Mouse (Mus musculus) embryonic stem cell, embryonic (primary cell): ENCODE results near the gene Zscan10.

ENCODE experiments used
- CTCF ChIA-PET, 4 experiments: fragments of 300-600 bp in 2 of 4; fragments of 350-600 bp in 2 of 4; sonication (Branson Sonifier 250); formaldehyde crosslinking; loops; one replicate each; lab custom pipeline; 2022; ENCODE audit warnings: inconsistent platforms in 2 of 4; lab: Charles Lee
- POLR2A ChIA-PET, 4 experiments: fragments of 300-600 bp in 2 of 4; fragments of 350-600 bp in 2 of 4; sonication (Branson Sonifier 250); formaldehyde crosslinking; loops; one replicate each; lab custom pipeline; 2022; ENCODE audit warnings: antibody characterized with exemption in 4 of 4, inconsistent platforms in 1 of 4; lab: Charles Lee

Gene Zscan10

DNA sequence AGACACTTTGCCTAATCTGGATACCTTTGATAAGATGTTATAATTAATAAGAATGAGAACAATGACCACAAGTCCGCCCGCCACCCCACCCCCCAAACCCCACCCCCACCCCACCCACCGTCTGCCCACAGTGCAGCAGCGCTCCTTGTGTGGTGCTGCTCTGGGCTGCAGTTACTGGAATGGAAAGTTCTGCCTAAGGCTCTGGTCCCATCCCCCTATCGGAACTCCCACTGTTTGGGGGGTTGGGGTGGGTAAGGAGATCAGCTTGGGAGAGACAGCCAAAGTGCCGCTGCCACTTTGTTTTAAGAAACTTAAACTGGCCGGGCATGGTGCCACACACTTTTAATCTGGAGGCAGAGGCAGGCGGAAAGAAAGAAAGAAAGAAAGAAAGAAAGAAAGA lies 2.4 kb downstream of the Zscan10 start:
- ChIA-PET CTCF (interaction anchor here (0.5 to 8.1 kb wide), 56 partner anchors 8 to 410 kb away, joined by 3 to 194 read pairs (median 7); partner anchors contain the start of genes Zfp213 (in 2 of the 4), Mmp25 (in 1 of the 4), Pkmyt1 (in 1 of the 4) and Prss32 (in 1 of the 4)), POLR2A (interaction anchor here (0.6 to 10.3 kb wide), 48 partner anchors 7 to 852 kb away, joined by 3 to 284 read pairs (median 6); partner anchors contain the start of genes Zfp213 (in 2 of the 4) and Zfp40 (in 1 of the 4))

DNA sequence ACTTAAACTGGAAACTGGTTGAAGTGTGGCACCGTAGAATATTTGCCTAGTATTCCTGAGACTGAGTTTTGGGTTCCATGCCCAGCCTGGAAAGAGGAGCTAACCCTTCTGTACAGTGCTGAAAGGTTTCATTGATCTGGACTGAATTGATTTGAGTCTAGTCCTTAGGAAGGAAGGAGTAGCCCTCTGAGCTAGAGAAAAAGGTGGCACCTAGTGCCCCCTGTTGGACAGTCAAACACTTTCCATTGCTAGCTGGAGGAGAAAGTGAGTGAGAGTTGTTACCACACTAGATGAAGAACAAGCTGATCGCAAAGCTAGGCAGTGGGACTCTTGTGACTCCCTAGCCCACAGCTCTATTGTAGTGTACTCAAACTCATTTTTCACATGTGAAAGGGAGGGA lies 2.9 kb downstream of the Zscan10 start:
- ChIA-PET POLR2A (interaction anchor here (0.5 to 10.3 kb wide), 62 partner anchors 7 to 924 kb away, joined by 3 to 284 read pairs (median 4); partner anchors contain the start of genes Zfp213 (in 2 of the 4), Paqr4 (in 1 of the 4), Traf7 (in 1 of the 4) and Zfp40 (in 1 of the 4)), CTCF (interaction anchor here (0.5 to 8.1 kb wide), 70 partner anchors 8 to 412 kb away, joined by 3 to 194 read pairs (median 5); partner anchors contain the start of genes Zfp213 (in 3 of the 4), Mmp25 (in 1 of the 4), Pkmyt1 (in 1 of the 4) and Prss32 (in 1 of the 4))

DNA sequence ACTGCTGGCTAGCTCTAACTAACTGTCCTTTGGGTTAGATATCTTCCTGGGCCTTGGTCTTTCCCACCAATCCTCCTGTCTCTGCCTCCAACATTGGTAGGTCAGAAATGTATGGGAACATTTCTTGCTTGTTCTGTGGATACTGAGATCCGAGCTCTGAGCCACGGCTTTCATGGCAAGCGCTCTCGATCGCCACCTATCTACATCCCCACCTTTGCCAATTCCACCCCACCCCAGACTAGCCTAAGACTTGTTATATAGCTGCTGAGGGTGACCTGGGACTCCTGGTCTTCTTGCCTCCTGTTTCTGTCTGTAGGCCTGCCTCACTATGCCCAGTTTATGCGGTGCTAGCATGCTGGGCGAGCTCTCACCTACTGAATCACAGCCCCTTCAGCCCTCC lies 3.7 kb downstream of the Zscan10 start:
- ChIA-PET POLR2A (interaction anchor here (0.7 to 10.3 kb wide), 50 partner anchors 8 to 923 kb away, joined by 3 to 284 read pairs (median 5); partner anchors contain the start of genes Zfp213 (in 2 of the 4), Paqr4 (in 1 of the 4), Pkmyt1 (in 1 of the 4) and Traf7 (in 1 of the 4)), CTCF (interaction anchor here (0.5 to 8.1 kb wide), 60 partner anchors 9 to 389 kb away, joined by 3 to 194 read pairs (median 6); partner anchors contain the start of genes Zfp213 (in 3 of the 4), Mmp25 (in 1 of the 4), Prss32 (in 1 of the 4) and Prss41 (in 1 of the 4))

DNA sequence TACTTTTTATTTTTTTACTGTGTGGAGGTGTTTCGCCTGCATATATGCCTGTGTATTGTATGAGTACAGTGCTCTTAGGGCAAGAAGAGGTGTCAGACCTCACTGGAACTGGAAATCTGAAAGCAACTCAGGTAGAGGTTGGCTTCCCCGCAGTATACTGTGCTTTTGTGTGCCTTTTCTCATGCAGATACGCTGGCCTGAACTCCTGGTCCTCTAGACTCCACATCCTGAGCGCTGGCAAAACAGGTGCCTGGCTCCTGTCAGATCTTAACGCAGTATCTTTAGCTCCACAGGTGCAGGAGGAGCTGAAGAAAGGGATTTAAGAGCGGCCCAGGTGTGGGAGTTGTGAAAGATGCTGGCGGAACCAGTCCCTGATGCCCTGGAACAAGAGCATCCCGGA lies 4.6 kb downstream of the Zscan10 start:
- POLR2A ChIA-PET = interaction anchor here (0.5 to 10.3 kb wide), 24 partner anchors 10 to 111 kb away, joined by 3 to 284 read pairs (median 5); partner anchors contain the start of gene Zfp213 (in 2 of the 4)
- CTCF ChIA-PET = interaction anchor here (0.6 to 8.1 kb wide), 20 partner anchors 13 to 239 kb away, joined by 3 to 194 read pairs (median 10); partner anchors contain the start of genes Prss32 (in 1 of the 4) and Prss41 (in 1 of the 4)

DNA sequence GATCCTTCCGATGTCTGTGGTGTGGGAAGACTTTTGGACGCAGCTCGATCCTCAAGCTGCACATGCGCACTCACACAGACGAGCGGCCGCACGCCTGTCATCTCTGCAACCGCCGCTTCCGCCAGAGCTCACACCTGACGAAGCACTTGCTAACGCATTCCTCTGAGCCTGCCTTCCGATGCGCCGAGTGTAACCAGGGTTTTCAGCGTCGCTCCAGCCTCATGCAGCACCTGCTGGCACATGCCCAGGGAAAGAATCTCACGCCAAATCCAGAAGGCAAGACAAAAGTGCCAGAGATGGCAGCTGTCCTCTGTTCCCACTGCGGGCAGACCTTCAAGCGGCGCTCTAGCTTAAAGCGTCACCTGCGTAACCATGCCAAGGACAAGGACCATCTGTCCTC lies 9.0 kb downstream of the Zscan10 start:
- ChIA-PET POLR2A (interaction anchor here (0.6 to 5.8 kb wide), 50 partner anchors 8 to 918 kb away, joined by 3 to 100 read pairs (median 5); partner anchors contain the start of genes Zfp13 (in 3 of the 4), Zscan10 (in 3 of the 4), Zfp213 (in 2 of the 4) and Pkmyt1 (in 1 of the 4)), CTCF (interaction anchor here (0.5 to 4.5 kb wide), 47 partner anchors 8 to 234 kb away, joined by 3 to 46 read pairs (median 7); partner anchors contain the start of genes Zscan10 (in 3 of the 4), Mmp25 (in 1 of the 4), Prss32 (in 1 of the 4) and Zfp13 (in 1 of the 4))

DNA sequence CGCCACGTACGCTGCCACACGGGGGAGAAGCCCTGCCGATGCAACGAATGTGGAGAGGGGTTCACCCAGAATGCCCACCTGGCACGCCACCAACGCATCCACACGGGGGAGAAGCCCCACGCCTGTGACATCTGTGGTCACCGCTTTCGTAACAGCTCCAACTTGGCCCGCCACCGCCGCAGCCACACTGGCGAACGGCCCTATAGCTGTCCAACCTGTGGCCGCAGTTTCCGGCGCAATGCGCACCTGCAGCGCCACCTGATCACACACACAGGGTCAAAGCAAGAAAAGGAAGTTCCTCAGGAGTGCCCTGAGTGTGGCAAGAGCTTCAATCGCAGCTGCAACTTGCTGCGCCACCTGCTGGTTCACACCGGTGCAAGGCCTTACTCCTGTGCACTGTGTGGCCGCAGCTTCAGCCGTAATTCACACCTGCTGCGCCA lies 9.7 kb downstream of the Zscan10 start:
- ChIA-PET POLR2A (interaction anchor here (0.6 to 5.8 kb wide), 59 partner anchors 9 to 917 kb away, joined by 3 to 100 read pairs (median 5); partner anchors contain the start of genes Zfp13 (in 4 of the 4), Zscan10 (in 3 of the 4), Zfp213 (in 2 of the 4) and Cldn6 (in 1 of the 4)), CTCF (interaction anchor here (0.5 to 4.5 kb wide), 67 partner anchors 9 to 359 kb away, joined by 3 to 46 read pairs (median 6); partner anchors contain the start of genes Zfp13 (in 3 of the 4), Zfp213 (in 3 of the 4), Zscan10 (in 3 of the 4) and Bicdl2 (in 1 of the 4))

DNA sequence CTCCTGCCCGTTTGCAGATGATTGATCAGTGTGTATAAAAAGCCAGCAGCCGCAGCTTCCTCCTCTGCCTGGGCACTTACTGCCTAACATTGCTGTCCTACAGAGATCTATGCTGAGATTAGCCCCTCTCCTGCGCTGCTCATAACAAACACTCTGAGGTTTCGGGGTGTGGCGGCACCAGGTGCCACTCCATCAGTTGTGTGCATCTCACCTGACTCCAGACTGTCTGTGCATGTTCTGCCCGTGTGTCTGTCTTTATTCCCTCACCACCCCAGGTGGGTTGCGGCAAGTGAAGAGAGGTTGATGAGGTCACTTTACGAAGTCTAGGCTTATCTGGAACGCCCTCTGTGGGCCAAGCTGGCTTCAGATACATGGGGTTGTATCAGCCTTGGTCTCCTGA lies 16.4 kb downstream of the Zscan10 start:
- ChIA-PET POLR2A (interaction anchor here in 3 of 4 experiments (0.8 to 1.6 kb wide), 5 partner anchors 11 to 59 kb away, joined by 3 to 9 read pairs (median 4); partner anchors contain the start of gene Zscan10 (in 1 of the 3)), CTCF (interaction anchor here (0.6 to 3.7 kb wide), 5 partner anchors 13 to 46 kb away, joined by 3 to 20 read pairs (median 4); no protein-coding TSS in a partner anchor)

DNA sequence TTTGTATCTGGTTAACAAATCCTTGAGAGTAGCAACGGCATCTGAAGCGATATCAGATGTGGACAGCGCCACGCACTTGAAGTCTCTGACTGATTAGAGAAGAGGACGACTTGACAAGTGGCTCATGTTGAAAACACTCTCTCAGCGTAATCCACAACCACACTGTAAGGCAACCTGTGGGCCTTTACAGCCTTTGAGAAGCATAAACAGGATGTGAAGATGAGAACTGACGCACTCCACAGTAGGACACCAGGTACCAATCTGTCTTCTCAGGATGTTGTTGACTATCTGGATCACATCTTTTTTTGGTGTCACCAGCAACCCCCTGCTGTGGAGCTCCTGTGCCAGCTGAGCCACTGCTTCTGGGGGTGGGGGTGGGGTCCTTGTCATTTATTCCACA lies 19.7 kb downstream of the Zscan10 start:
- CTCF ChIA-PET = interaction anchor here in 2 of 4 experiments (0.6 to 2.7 kb wide), 5 partner anchors 10 to 48 kb away, joined by 3 to 18 read pairs (median 4); no protein-coding TSS in a partner anchor
- POLR2A ChIA-PET = interaction anchor here in 1 of 4 experiments (1.9 kb wide), 1 partner anchor 10 kb away, joined by 7 read pairs; no protein-coding TSS in a partner anchor

DNA sequence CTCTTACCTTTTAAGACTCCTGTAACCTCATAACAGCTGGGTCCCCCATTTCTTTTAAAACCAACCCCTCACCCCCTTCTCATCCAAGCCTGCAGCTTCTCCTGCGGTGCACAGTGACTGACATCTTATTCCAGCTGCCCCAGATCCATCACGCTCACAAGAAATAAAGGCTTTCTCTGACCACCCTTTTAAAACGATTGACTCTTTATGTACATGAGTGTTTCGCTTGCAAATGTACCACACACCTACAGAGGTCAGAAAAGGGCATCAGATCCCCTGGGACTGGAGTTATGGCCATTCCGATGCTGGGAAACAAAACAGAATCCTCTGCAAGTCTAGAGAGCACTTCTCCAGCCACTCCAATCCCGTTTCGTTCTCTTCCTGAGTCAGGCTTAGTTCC lies 27.2 kb downstream of the Zscan10 start:
- POLR2A ChIA-PET = interaction anchor here in 2 of 4 experiments (0.9 to 1.5 kb wide), 8 partner anchors 10 to 71 kb away, joined by 3 to 5 read pairs (median 4); no protein-coding TSS in a partner anchor
- CTCF ChIA-PET = interaction anchor here in 3 of 4 experiments (0.5 to 2.8 kb wide), 11 partner anchors 17 to 1920 kb away, joined by 3 to 15 read pairs (median 4); partner anchors contain the start of gene Mmp25 (in 1 of the 3)

DNA sequence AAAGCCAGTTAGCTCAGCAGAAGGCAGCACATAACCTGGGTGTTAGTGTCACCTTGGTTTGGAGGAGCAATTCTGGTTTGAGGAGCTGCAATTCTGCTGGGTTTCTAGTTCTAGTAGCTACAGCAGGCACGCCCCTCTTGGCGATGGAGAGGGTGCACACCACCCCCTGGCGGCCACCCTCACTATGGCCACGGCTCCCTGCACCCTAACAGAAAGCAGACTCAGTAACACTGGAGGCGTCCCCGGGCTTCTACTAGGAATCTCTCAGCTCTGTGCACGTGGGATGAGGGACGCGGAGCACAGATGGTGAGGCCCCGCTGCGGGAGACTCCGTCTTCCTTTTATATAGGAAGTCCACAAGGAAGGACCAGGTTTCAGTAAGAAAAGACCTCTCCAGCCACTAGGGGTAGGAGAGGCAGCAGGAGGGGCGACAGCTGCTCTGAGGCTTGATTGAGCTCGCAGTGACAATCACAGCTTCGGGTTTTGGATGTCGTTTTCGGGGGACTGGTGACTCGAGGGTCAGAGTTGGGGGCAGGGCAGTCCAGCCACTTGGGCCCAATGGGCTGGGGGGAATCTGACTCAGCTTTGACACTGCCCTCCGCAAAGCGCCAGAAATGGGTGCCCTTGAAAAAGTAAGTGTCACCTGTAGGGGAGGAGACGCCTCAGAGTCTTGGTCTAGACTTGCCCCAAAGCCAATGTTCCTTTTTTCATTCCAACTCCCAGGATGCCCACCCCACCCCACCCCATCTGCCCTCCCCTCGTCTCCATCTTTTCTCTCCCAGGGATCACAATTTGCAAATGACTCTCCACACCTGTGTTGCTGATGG lies 29.8 kb downstream of the Zscan10 start:
- CTCF ChIA-PET = interaction anchor here (0.5 to 2.5 kb wide), 109 partner anchors 9 to 756 kb away, joined by 3 to 46 read pairs (median 4); partner anchors contain the start of genes Zfp13 (in 4 of the 4), Mmp25 (in 3 of the 4), Bicdl2 (in 2 of the 4) and Zfp213 (in 2 of the 4)
- POLR2A ChIA-PET = interaction anchor here (0.6 to 2.4 kb wide), 45 partner anchors 9 to 206 kb away, joined by 3 to 19 read pairs (median 5); partner anchors contain the start of genes Mmp25 (in 2 of the 4), Cldn6 (in 1 of the 4), Zfp13 (in 1 of the 4) and Zfp213 (in 1 of the 4)

DNA sequence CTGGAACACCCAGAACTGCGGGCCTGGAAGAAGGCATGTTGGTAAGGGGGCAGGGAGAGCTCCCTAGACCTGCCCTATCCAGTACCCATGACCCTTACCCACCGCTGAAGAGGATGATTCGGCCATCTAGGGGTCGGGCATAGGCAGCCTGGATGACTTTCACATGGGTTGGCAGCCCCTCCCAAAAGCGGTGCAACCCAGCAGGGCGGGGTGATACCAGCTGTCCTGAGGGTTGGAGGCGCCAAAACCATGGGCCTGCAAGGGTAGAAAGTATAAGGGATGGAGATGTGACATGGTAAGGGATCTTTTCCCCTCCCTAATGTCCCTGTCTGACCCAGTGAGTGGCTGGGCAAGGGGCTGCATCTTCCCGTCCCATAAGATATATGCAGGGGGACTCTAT lies 30.6 kb downstream of the Zscan10 start:
- POLR2A ChIA-PET = interaction anchor here in 2 of 4 experiments (1.1 to 2.4 kb wide), 13 partner anchors 14 to 71 kb away, joined by 3 to 19 read pairs (median 7); partner anchors contain the start of gene Mmp25 (in 2 of the 2)
- CTCF ChIA-PET = interaction anchor here (0.9 to 2.5 kb wide), 21 partner anchors 15 to 115 kb away, joined by 3 to 42 read pairs (median 10); partner anchors contain the start of genes Bicdl2 (in 1 of the 4), Kremen2 (in 1 of the 4), Mmp25 (in 1 of the 4) and Paqr4 (in 1 of the 4)

DNA sequence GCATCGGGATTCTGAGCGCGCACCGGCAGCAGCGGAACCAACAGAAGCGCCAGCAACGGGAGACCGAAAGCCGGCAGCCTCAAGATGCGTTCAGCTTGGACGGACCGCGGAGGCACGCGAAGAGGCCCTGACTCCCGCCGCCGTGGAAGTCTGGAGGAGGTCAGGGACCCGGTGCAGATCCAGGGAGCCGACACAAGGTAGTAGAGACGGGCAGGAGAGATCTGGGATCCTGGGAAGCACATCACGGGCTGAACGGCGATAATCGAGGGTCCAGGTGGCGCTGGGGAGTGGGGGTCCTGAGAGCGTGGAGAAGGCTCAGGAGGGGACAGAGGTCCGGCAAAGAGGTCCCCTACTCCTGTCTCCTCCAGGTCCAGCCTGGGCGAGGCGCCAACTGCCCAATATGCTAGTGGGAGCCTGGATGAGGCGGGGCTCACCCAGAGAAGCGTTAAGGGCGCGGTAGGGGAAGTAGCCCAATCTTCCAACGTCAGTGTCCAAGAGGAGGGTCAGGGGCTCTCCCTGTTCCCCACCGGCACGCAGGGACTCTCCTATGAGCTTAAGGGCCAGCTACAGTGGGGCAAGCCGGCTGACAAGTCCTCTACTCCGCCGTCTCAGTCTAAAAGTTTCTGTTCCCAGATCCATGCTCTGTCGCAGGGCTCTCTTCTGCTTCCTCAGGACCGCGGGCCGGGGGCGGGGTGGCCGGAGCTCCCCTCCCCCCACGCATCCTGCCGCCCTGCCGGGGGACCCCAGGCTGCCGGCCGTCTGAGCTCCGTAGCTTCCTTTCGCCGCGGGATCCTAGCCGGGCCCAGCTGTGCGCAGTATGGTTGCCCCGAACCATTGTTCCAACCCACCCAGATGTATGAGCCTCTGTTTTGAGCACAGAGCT lies 44.2 kb downstream of the Zscan10 start, which contains the start of gene Mmp25:
Gene Mmp25 (minus strand): TSS at position 665 of the 883 bp plus-strand sequence.
- CTCF ChIA-PET = interaction anchor here (0.5 to 7.0 kb wide), 29 partner anchors 9 to 411 kb away, joined by 3 to 33 read pairs (median 4); partner anchors contain the start of gene Bicdl2 (in 1 of the 4)
- POLR2A ChIA-PET = interaction anchor here in 3 of 4 experiments (0.5 to 7.2 kb wide), 32 partner anchors 8 to 497 kb away, joined by 3 to 28 read pairs (median 4); partner anchors contain the start of genes Bicdl2 (in 1 of the 3), Thoc6 (in 1 of the 3), Zfp13 (in 1 of the 3) and Zfp213 (in 1 of the 3)

DNA sequence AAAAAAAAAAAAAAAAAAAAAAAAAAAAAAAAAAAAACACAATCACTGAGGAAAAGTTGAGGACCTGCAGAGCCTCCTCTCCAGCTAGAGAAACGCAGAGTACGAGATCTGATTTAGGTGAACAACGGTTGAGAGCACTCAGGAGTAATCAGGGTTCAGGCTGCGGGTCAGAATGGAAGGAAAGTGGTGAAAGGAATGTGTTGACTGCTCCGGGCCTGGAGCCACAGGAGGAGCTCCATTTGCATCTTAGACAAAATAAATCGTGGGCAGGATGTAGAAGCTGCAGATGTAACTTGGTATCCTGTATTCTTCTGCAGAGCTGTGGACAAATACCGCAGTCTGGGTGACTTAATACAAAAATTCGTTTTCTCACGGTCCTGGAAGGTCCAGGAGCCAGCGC lies 45.2 kb downstream of the Zscan10 start:
- ChIA-PET POLR2A (interaction anchor here in 3 of 4 experiments (0.6 to 7.2 kb wide), 25 partner anchors 9 to 496 kb away, joined by 3 to 28 read pairs (median 3); partner anchors contain the start of genes Bicdl2 (in 1 of the 3), Zfp13 (in 1 of the 3), Zfp213 (in 1 of the 3) and Zscan10 (in 1 of the 3)), CTCF (interaction anchor here (0.5 to 7.0 kb wide), 16 partner anchors 8 to 412 kb away, joined by 3 to 33 read pairs (median 5); partner anchors contain the start of gene Bicdl2 (in 1 of the 4))

DNA sequence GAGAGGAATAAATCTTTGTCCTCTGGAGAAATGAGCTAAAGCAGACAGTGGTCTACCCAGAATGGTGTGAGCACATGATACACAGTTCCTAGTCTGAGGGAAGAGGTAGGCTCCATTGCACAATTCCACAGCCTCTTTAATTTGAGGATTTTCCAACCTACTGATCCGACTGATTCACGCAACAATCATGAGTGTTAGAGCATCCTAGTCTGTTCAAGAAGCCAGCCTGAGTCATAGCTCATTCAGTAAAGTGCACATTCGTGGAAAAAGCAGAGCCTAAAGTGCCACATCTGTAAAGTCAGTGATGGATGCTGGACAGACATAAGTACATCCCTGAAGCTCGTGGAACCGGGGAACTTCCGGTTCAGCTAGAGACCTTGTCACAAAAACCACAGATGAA lies 50.7 kb downstream of the Zscan10 start:
- ChIA-PET CTCF (interaction anchor here in 3 of 4 experiments (0.7 to 2.1 kb wide), 8 partner anchors 9 to 71 kb away, joined by 3 to 12 read pairs (median 4); partner anchors contain the start of genes Bicdl2 (in 2 of the 3) and 1520401A03Rik (in 1 of the 3)), POLR2A (interaction anchor here in 1 of 4 experiments (1.1 to 1.7 kb wide), 4 partner anchors 10 to 47 kb away, joined by 3 to 5 read pairs (median 3); no protein-coding TSS in a partner anchor)

DNA sequence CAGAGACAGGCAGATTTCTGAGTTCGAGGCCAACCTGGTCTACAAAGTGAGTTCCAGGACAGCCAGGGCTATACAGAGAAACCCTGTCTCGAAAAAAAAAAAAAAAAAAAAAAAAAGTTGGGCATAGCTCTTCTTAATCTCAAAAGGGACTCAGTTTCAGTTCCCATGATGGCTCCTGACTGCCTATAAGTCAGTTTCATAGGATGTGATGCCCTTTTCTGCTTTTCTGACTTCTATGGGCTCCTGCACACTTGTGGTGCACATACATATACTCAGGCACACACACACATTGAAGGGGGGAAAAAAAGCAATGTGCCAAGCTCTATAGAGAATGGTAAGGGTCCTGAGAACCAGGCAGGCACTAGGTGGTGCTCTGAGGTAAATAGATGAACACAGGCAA lies 52.7 kb downstream of the Zscan10 start:
- POLR2A ChIA-PET = interaction anchor here in 1 of 4 experiments (0.7 kb wide), 1 partner anchor 67 kb away, joined by 3 read pairs; no protein-coding TSS in a partner anchor
- CTCF ChIA-PET = interaction anchor here in 3 of 4 experiments (0.6 to 2.1 kb wide), 8 partner anchors 8 to 195 kb away, joined by 3 to 14 read pairs (median 5); partner anchors contain the start of gene Prss32 (in 1 of the 3)
